Mouse (Mus musculus): Measurements from ENCODE around the gene Acbd6. TPM values are rescaled to one million over a fixed set of nuclear protein-coding genes. Genes with fewer than 3 reads are reported as not detected.

Gene Acbd6
- total and polyA plus RNA-seq, 2 experiments from 2014 or later = 114 to 128 TPM

DNA sequence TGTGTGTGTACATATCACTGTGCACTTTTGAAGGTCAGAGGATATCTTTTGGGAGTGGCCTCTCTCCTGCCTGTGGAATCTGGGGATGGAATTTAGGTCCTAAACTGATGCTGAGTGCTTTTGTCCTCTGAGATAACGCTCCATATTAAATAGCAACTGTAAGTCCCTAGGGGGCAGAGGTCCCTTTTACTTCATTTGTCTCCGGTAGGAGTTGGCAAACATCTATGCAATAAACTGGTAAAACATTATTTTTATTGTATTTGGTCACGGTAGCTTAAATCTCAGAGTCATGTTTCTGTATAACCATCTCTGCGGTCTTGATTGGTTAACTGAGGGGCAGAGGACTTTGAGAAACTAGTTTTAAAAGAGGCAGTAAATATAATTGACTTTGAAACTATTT lies 35.4 kb upstream of the Acbd6 start:
- no peak overlapping the region for H3K9ac ChIP-seq (replicated peaks; ENCODE audit: low read length, poor library complexity, severe bottlenecking)
- H3K36me3 ChIP-seq (ENCODE audit: insufficient read depth, low read length) = no peaks in the 10 kb centered on the region
- no peak overlapping the region for H3K27ac ChIP-seq (ENCODE audit: low read depth, low read length)
- no peaks in the 10 kb centered on the region for H3K4me1 ChIP-seq (ENCODE audit: insufficient read depth, low read length)
- no peak for TF ChIP-seq CTCF (IDR thresholded peaks at IDR 0.05)
- H3K4me2 ChIP-seq (ENCODE audit: low read depth, low read length, poor library complexity, severe bottlenecking) = no peak overlapping the region
- H3K27me3 ChIP-seq (ENCODE audit: insufficient read depth, low read length) = no peaks in the 10 kb centered on the region
- 0 out of 2 replicates have a peak, but pooled peaks cover 6% of the 10 kb centered on the region for H3K9me3 ChIP-seq (ENCODE audit: low read length)
- ATAC-seq (ENCODE audit: low FRiP score) (no peak), DNase-seq (ENCODE audit: low spot score) (no peak)
- H3K4me3 ChIP-seq (ENCODE audit: low read depth, low read length) = no peak overlapping the region
- WGBS = 85% methylated on average over 4 of the region's 4 CpGs

DNA sequence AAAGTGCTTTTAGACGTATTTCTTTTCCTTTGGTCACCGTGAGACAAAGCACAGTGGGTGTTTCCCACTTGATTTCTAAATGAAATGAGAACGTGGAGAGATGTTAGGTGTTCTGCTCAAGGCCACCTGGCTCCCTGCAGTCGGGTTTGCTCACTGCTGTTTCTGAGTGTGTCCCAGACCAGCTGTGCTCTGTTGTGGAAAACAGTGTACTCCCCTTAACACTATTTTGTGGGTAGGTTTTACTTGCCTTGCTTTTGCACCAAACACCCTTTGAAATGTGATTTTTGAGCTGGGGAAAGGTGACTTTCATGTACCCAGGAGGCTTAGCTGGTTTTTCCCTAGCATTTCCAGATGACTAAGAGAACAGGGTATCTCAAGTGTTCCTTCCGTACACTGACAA lies 31.7 kb upstream of the Acbd6 start:
- no peak for DNase-seq (ENCODE audit: low spot score)
- Histone ChIP-seq H3K27ac (ENCODE audit: low read depth, low read length) (no peak overlapping the region), H3K4me2 (ENCODE audit: low read depth, low read length, poor library complexity, severe bottlenecking) (no peak overlapping the region), H3K9ac (replicated peaks; ENCODE audit: low read length, poor library complexity, severe bottlenecking) (no peak overlapping the region), H3K4me3 (ENCODE audit: low read depth, low read length) (no peak overlapping the region), H3K27me3 (ENCODE audit: insufficient read depth, low read length) (no peaks in the 10 kb centered on the region), H3K36me3 (ENCODE audit: insufficient read depth, low read length) (no peaks in the 10 kb centered on the region), H3K9me3 (ENCODE audit: low read length) (no peaks in the 10 kb centered on the region), H3K4me1 (ENCODE audit: insufficient read depth, low read length) (peaks cover 3% of the 10 kb centered on the region; the same call in 1 of the 2 replicates)
- 47% methylated on average over 5 of the region's 5 CpGs for WGBS
- no peak for TF ChIP-seq CTCF (IDR thresholded peaks at IDR 0.05)
- no peak for ATAC-seq (ENCODE audit: low FRiP score)

DNA sequence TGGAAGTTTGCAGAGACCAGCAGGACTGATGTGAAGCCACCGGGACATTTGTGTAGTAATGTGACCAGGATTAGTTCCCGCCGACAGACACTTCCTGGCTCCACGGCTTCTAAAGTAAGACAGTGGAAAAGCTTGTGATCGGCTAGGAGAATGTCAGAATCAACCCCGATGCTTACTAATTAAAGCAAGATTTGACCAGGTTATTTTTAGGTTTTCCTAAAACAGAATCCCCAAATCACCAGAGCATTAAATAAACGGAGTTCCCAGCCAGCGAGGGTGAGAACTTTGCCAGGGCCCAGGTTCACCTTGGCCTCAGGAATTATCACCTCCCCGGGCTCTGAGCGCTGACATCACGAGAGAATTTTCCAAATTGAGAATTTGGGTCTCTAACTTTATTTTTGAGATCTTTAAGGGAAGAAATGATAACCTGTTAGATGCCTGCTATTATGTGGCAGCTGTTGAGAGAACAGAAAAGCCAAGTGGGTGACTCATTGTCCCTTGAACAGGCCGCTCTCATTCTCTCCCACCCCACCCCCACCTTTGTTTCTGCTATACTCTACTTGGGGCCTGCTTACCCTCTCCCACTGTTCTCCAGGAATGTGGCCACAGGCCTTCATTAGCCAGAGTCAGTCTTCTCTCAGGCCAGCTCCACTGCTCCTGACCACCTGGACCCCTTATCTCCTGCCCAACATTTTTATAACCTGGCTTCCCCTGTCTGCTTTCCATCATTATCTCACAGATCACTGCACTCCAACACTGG lies 30.7 kb upstream of the Acbd6 start:
- no peaks in the 10 kb centered on the region for H3K9me3 ChIP-seq (ENCODE audit: low read length)
- 46% methylated on average over 12 of the region's 12 CpGs for WGBS
- DNase-seq (ENCODE audit: low spot score) = no peak
- no peak overlapping the region for H3K9ac ChIP-seq (replicated peaks; ENCODE audit: low read length, poor library complexity, severe bottlenecking)
- no peak overlapping the region for H3K27ac ChIP-seq (ENCODE audit: low read depth, low read length)
- no peak overlapping the region for H3K4me2 ChIP-seq (ENCODE audit: low read depth, low read length, poor library complexity, severe bottlenecking)
- H3K27me3 ChIP-seq (ENCODE audit: insufficient read depth, low read length) = no peaks in the 10 kb centered on the region
- TF ChIP-seq CTCF (IDR thresholded peaks at IDR 0.05) = no peak
- no peaks in the 10 kb centered on the region for H3K36me3 ChIP-seq (ENCODE audit: insufficient read depth, low read length)
- H3K4me3 ChIP-seq (ENCODE audit: low read depth, low read length) = no peak overlapping the region
- no peak for ATAC-seq (ENCODE audit: low FRiP score)
- H3K4me1 ChIP-seq (ENCODE audit: insufficient read depth, low read length) = peaks cover 3% of the 10 kb centered on the region; the same call in 1 of the 2 replicates

DNA sequence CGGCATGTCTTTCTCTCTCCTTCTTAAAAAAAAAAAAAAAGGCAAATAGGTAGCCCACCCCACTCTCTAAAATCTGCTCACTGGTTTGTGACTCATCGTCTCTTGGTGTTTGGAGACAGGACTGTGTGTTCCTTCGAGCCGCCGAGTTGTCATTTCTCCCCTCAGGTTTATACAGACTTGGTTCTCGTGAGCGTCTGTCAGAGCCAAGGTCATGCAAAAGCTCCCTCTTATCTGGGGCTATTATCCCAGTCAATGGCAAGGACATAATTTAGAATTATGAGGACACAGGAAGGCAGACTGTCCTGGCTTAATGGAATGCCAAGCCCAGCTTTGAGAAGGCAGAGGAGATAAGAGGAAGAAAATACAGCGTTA lies 30.1 kb upstream of the Acbd6 start:
- no peak for TF ChIP-seq CTCF (IDR thresholded peaks at IDR 0.05)
- no peak overlapping the region for H3K9ac ChIP-seq (replicated peaks; ENCODE audit: low read length, poor library complexity, severe bottlenecking)
- no peak overlapping the region for H3K27ac ChIP-seq (ENCODE audit: low read depth, low read length)
- WGBS = 36% methylated on average over 8 of the region's 8 CpGs
- no peak for DNase-seq (ENCODE audit: low spot score)
- no peak overlapping the region for H3K4me3 ChIP-seq (ENCODE audit: low read depth, low read length)
- no peak overlapping the region for H3K4me2 ChIP-seq (ENCODE audit: low read depth, low read length, poor library complexity, severe bottlenecking)
- H3K9me3 ChIP-seq (ENCODE audit: low read length) = no peaks in the 10 kb centered on the region
- H3K36me3 ChIP-seq (ENCODE audit: insufficient read depth, low read length) = no peaks in the 10 kb centered on the region
- H3K27me3 ChIP-seq (ENCODE audit: insufficient read depth, low read length) = no peaks in the 10 kb centered on the region
- peaks cover 3% of the 10 kb centered on the region; the same call in 1 of the 2 replicates for H3K4me1 ChIP-seq (ENCODE audit: insufficient read depth, low read length)
- ATAC-seq (ENCODE audit: low FRiP score) = no peak

DNA sequence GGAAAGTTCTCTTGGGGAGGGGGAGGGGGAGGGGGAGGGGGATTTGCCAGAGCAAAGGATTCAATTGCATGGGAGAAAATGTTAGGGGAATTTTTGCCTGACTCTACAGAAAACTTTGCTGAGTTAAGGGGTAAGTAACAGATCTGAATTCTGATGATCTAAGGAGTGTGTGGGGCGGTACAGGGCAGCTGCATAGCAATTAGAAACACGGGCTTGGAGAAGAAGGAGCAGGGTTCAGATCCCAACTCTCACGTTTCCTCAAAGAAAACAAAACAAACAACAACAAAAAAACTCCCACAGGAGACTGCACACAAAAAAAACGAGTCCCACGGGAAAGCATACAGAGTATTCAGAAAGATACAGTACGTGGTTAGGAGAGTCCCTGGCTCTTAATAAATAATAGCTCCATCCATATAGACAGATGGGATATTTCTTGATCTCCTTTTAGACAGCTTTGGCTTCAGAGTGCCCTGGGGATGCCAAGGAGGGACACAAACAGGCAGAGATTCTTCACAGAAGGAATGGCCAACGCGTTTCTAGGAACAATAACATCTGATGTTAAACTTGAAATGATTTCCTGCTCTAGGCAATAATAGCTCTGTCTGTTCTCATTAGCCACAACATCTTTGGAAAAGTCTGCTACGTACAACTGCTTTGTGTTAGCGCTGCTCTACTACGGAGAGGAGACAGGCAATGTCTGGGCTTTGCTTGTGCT lies 29.4 kb upstream of the Acbd6 start:
- H3K4me3 ChIP-seq (ENCODE audit: low read depth, low read length) = no peak overlapping the region
- WGBS = 14% methylated on average over 11 of the region's 11 CpGs
- H3K36me3 ChIP-seq (ENCODE audit: insufficient read depth, low read length) = no peaks in the 10 kb centered on the region
- ATAC-seq (ENCODE audit: low FRiP score) = no peak
- TF ChIP-seq CTCF (IDR thresholded peaks at IDR 0.05) = no peak
- no peak overlapping the region for H3K27ac ChIP-seq (ENCODE audit: low read depth, low read length)
- DNase-seq (ENCODE audit: low spot score) = peak; percentile 22
- H3K4me1 ChIP-seq (ENCODE audit: insufficient read depth, low read length) = peaks cover 3% of the 10 kb centered on the region; the same call in 1 of the 2 replicates
- no peaks in the 10 kb centered on the region for H3K27me3 ChIP-seq (ENCODE audit: insufficient read depth, low read length)
- no peak overlapping the region for H3K4me2 ChIP-seq (ENCODE audit: low read depth, low read length, poor library complexity, severe bottlenecking)
- no peak overlapping the region for H3K9ac ChIP-seq (replicated peaks; ENCODE audit: low read length, poor library complexity, severe bottlenecking)
- H3K9me3 ChIP-seq (ENCODE audit: low read length) = no peaks in the 10 kb centered on the region

Data from midbrain, postnatal 0 days (tissue).